In genomic region chr19:22249076-22249475, GRCm38 (mm10) we compare ENCODE assay signal across 17 mouse cellular contexts.
DNase-seq lines count a peak whose midpoint lies in the region.
"Had no signal": no experiment of that assay in that cellular context is flagged by ENCODE, and none has a peak within 500 bp of the region (broad histone marks: within the 10 kb centered on the region; RNA-seq: fewer than 3 reads in every experiment).

No protein-coding gene starts in this region.

- DNase-seq in right cerebral cortex, adult 18-20 months = peak; percentile 67
- no peak for DNase-seq in right cerebral cortex, postnatal 4 days
- peak; percentile 86 for DNase-seq in layer of hippocampus, adult 9-11 months
- peak; percentile 55 to 58 for DNase-seq in left cerebral cortex, postnatal 36 days (ENCODE audit: low spot score in 2 of 2)
- DNase-seq in midbrain, embryonic 10.5 days (ENCODE audit: low spot score) = no peak
- DNase-seq in cerebellum, adult 18-20 months = no peak
- DNase-seq in embryonic facial prominence, embryonic 10.5 days (ENCODE audit: low spot score) = no peak
- DNase-seq in cerebellum, adult 9-11 months = no peak
- DNase-seq: cerebellum, adult 11-12 months; gastrocnemius, postnatal 10 days; heart, postnatal 10 days; kidney, adult 2 months; kidney, postnatal 25 days; liver, postnatal 0 days; retina, postnatal 1 day; thymus, adult 18-20 months had no signal

- no peaks in the 10 kb centered on the region for H3K36me3 ChIP-seq in midbrain, embryonic 10.5 days
- H3K36me3 ChIP-seq in embryonic facial prominence, embryonic 10.5 days (replicated peaks) = no peaks in the 10 kb centered on the region
- H3K36me3 ChIP-seq: neural tube, embryonic 15.5 days had no signal

- 85% methylated on average over 6 of the region's 6 CpGs for WGBS in midbrain, embryonic 10.5 days
- WGBS in embryonic facial prominence, embryonic 10.5 days = 82% methylated on average over 6 of the region's 6 CpGs

- no peak overlapping the region for H3K4me3 ChIP-seq in midbrain, embryonic 10.5 days
- no peak overlapping the region for H3K4me3 ChIP-seq in embryonic facial prominence, embryonic 10.5 days
- H3K4me3 ChIP-seq: neural tube, embryonic 15.5 days had no signal

- H3K4me1 ChIP-seq in midbrain, embryonic 10.5 days = no peaks in the 10 kb centered on the region
- no peaks in the 10 kb centered on the region for H3K4me1 ChIP-seq in embryonic facial prominence, embryonic 10.5 days
- H3K4me1 ChIP-seq: neural tube, embryonic 15.5 days had no signal

- intact Hi-C loops in left cerebral cortex, postnatal 36 days (cut with DNase I) = no loop called here

- H3K27me3 ChIP-seq in midbrain, embryonic 10.5 days (ENCODE audit: low read depth, poor library complexity, severe bottlenecking) = no peaks in the 10 kb centered on the region
- H3K27me3 ChIP-seq in embryonic facial prominence, embryonic 10.5 days (replicated peaks; ENCODE audit: low read depth, poor library complexity, severe bottlenecking) = no peaks in the 10 kb centered on the region
- H3K27me3 ChIP-seq: neural tube, embryonic 15.5 days had no signal

- H3K27ac ChIP-seq in midbrain, embryonic 10.5 days (replicated peaks) = no peak overlapping the region
- no peak overlapping the region for H3K27ac ChIP-seq in embryonic facial prominence, embryonic 10.5 days (replicated peaks)
- H3K27ac ChIP-seq: neural tube, embryonic 15.5 days had no signal

- H3K9me3 ChIP-seq in midbrain, embryonic 10.5 days (replicated peaks) = no peaks in the 10 kb centered on the region
- H3K9me3 ChIP-seq in embryonic facial prominence, embryonic 10.5 days = no peaks in the 10 kb centered on the region
- H3K9me3 ChIP-seq: neural tube, embryonic 15.5 days had no signal

Comparison
In these comparisons a context has a peak if more than half of its experiments do, and no peak if none do; other contexts are left out.
1. DNase-seq: peak in right cerebral cortex, adult 18-20 months (single experiment), layer of hippocampus, adult 9-11 months (single experiment) and left cerebral cortex, postnatal 36 days (2 of 2); none in right cerebral cortex, postnatal 4 days (single experiment), midbrain, embryonic 10.5 days (single experiment), cerebellum, adult 18-20 months (0 of 2), embryonic facial prominence, embryonic 10.5 days (single experiment) and cerebellum, adult 9-11 months (single experiment).